Mouse (Mus musculus): Measurements from ENCODE around the gene Kdm5a.

GRCm38 (mm10) chr6:120493374-120494181 lies 129.7 kb downstream of the Kdm5a start, which contains the start of gene Tmem121b:
- TF ChIP-seq GATA1 (IDR thresholded peaks at IDR 0.05; ENCODE audit: borderline replicate concordance, low read length) (no peak), FLI1 (IDR thresholded peaks at IDR 0.05; ENCODE audit: low read length) (no peak)

Data from megakaryocyte, embryonic 14.5 days (primary cell).